Mouse (Mus musculus): ENCODE measurements around the gene Tlk1. TPM values are rescaled to one million over a fixed set of nuclear protein-coding genes. Genes with fewer than 3 reads are reported as not detected.
A peak's percentile ranks its signal among the peaks of the same experiment; 100 is the strongest.

The Tlk1 gene
- 26.0 and 26.7 TPM in 2 replicates for polyA plus RNA-seq (2015; fragmentation: Nextera tagmentation; extraction: Ambion mirVana)

GRCm38 (mm10) chr2:70825371-70826051, at the start of gene Tlk1:
Gene Tlk1, minus strand, starts transcription at chr2:70825728.
- peak within 1 kb of the TSS; percentile 63 for H3K4me2 ChIP-seq (replicated peaks; ENCODE audit: low read depth)
- H3K27ac ChIP-seq (replicated peaks) = peak within 1 kb of the TSS; percentile 100
- DNase-seq (ENCODE audit: low spot score) = peak; percentile 91
- peak within 1 kb of the TSS; percentile 95 for H3K4me3 ChIP-seq (ENCODE audit: low read depth, low read length)
- no peaks in the 10 kb centered on the region; the same call in 1 of the 2 replicates for H3K4me1 ChIP-seq (replicated peaks; ENCODE audit: control insufficient read depth, insufficient read depth)
- under 1% methylated on average over 41 of the region's 118 CpGs for WGBS
- H3K27me3 ChIP-seq (ENCODE audit: control insufficient read depth, insufficient read depth, low read length) = no peaks in the 10 kb centered on the region
- no peak for TF ChIP-seq EP300 (optimal IDR thresholded peaks at IDR 0.05)
- no peak for TF ChIP-seq CTCF (IDR thresholded peaks at IDR 0.05; ENCODE audit: low read depth)
- no peaks in the 10 kb centered on the region for H3K9me3 ChIP-seq (ENCODE audit: control insufficient read depth, low read length)
- H3K36me3 ChIP-seq (ENCODE audit: control insufficient read depth, insufficient read depth, low read length) = no peaks in the 10 kb centered on the region
- peak; percentile 91 for ATAC-seq (ENCODE audit: low FRiP score, low TSS enrichment)
- H3K9ac ChIP-seq (ENCODE audit: low read length) = peak within 1 kb of the TSS; percentile 97

- no peak overlapping the region for H3K4me2 ChIP-seq (replicated peaks; ENCODE audit: low read depth)
- H3K4me3 ChIP-seq (ENCODE audit: low read depth, low read length) = no peak overlapping the region
- 68% methylated on average over 4 of the region's 4 CpGs for WGBS
- H3K27me3 ChIP-seq (ENCODE audit: control insufficient read depth, insufficient read depth, low read length) = no peaks in the 10 kb centered on the region
- H3K4me1 ChIP-seq (replicated peaks; ENCODE audit: control insufficient read depth, insufficient read depth) = no peaks in the 10 kb centered on the region
- TF ChIP-seq CTCF (IDR thresholded peaks at IDR 0.05; ENCODE audit: low read depth) (no peak), EP300 (optimal IDR thresholded peaks at IDR 0.05) (no peak)
- ATAC-seq (ENCODE audit: low FRiP score, low TSS enrichment) (no peak), DNase-seq (ENCODE audit: low spot score) (no peak)
- H3K27ac ChIP-seq (replicated peaks) = no peak overlapping the region
- no peaks in the 10 kb centered on the region for H3K9me3 ChIP-seq (ENCODE audit: control insufficient read depth, low read length)
- H3K36me3 ChIP-seq (ENCODE audit: control insufficient read depth, insufficient read depth, low read length) = no peaks in the 10 kb centered on the region
- H3K9ac ChIP-seq (ENCODE audit: low read length) = no peak overlapping the region
Observed at GRCm38 (mm10) chr2:70875129-70875528, 49.6 kb upstream of the Tlk1 start.

GRCm38 (mm10) chr2:70873168-70873567, 47.6 kb upstream of the Tlk1 start:
- H3K36me3 ChIP-seq (ENCODE audit: control insufficient read depth, insufficient read depth, low read length) = no peaks in the 10 kb centered on the region
- TF ChIP-seq EP300 (optimal IDR thresholded peaks at IDR 0.05) (no peak), CTCF (IDR thresholded peaks at IDR 0.05; ENCODE audit: low read depth) (no peak)
- ATAC-seq (ENCODE audit: low FRiP score, low TSS enrichment) = no peak
- H3K27ac ChIP-seq (replicated peaks) = no peak overlapping the region
- DNase-seq (ENCODE audit: low spot score) = no peak
- H3K4me1 ChIP-seq (replicated peaks; ENCODE audit: control insufficient read depth, insufficient read depth) = no peaks in the 10 kb centered on the region
- no peak overlapping the region for H3K4me2 ChIP-seq (replicated peaks; ENCODE audit: low read depth)
- no peaks in the 10 kb centered on the region for H3K9me3 ChIP-seq (ENCODE audit: control insufficient read depth, low read length)
- H3K27me3 ChIP-seq (ENCODE audit: control insufficient read depth, insufficient read depth, low read length) = no peaks in the 10 kb centered on the region
- WGBS = 69% methylated on average over 5 of the region's 5 CpGs
- H3K9ac ChIP-seq (ENCODE audit: low read length) = no peak overlapping the region
- no peak overlapping the region for H3K4me3 ChIP-seq (ENCODE audit: low read depth, low read length)

- no peak overlapping the region for H3K4me3 ChIP-seq (ENCODE audit: low read depth, low read length)
- H3K4me1 ChIP-seq (replicated peaks; ENCODE audit: control insufficient read depth, insufficient read depth) = no peaks in the 10 kb centered on the region
- no peak overlapping the region for H3K27ac ChIP-seq (replicated peaks)
- no peak for ATAC-seq (ENCODE audit: low FRiP score, low TSS enrichment)
- no peaks in the 10 kb centered on the region for H3K36me3 ChIP-seq (ENCODE audit: control insufficient read depth, insufficient read depth, low read length)
- H3K4me2 ChIP-seq (replicated peaks; ENCODE audit: low read depth) = no peak overlapping the region
- TF ChIP-seq EP300 (optimal IDR thresholded peaks at IDR 0.05) (no peak), CTCF (IDR thresholded peaks at IDR 0.05; ENCODE audit: low read depth) (no peak)
- DNase-seq (ENCODE audit: low spot score) = no peak
- H3K9me3 ChIP-seq (ENCODE audit: control insufficient read depth, low read length) = no peaks in the 10 kb centered on the region
- WGBS = 63% methylated on average over 8 of the region's 8 CpGs
- no peak overlapping the region for H3K9ac ChIP-seq (ENCODE audit: low read length)
- no peaks in the 10 kb centered on the region for H3K27me3 ChIP-seq (ENCODE audit: control insufficient read depth, insufficient read depth, low read length)
Observed at GRCm38 (mm10) chr2:70871466-70872022, 46.0 kb upstream of the Tlk1 start.

GRCm38 (mm10) chr2:70870819-70871218, 45.3 kb upstream of the Tlk1 start:
- no peak for ATAC-seq (ENCODE audit: low FRiP score, low TSS enrichment)

GRCm38 (mm10) chr2:70869116-70869515, 43.6 kb upstream of the Tlk1 start:
- Histone ChIP-seq H3K4me1 (replicated peaks; ENCODE audit: control insufficient read depth, insufficient read depth) (no peaks in the 10 kb centered on the region), H3K4me2 (replicated peaks; ENCODE audit: low read depth) (no peak overlapping the region), H3K9me3 (ENCODE audit: control insufficient read depth, low read length) (no peaks in the 10 kb centered on the region), H3K4me3 (ENCODE audit: low read depth, low read length) (no peak overlapping the region), H3K27ac (replicated peaks) (no peak overlapping the region), H3K36me3 (ENCODE audit: control insufficient read depth, insufficient read depth, low read length) (no peaks in the 10 kb centered on the region), H3K27me3 (ENCODE audit: control insufficient read depth, insufficient read depth, low read length) (no peaks in the 10 kb centered on the region), H3K9ac (ENCODE audit: low read length) (no peak overlapping the region)
- TF ChIP-seq EP300 (optimal IDR thresholded peaks at IDR 0.05) = no peak
- no peak for TF ChIP-seq CTCF (IDR thresholded peaks at IDR 0.05; ENCODE audit: low read depth)
- ATAC-seq (ENCODE audit: low FRiP score, low TSS enrichment) (no peak), DNase-seq (ENCODE audit: low spot score) (no peak)
- WGBS = 85% methylated on average over 3 of the region's 3 CpGs

More at GRCm38 (mm10) chr2:70870819-70871218, 45.3 kb upstream of the Tlk1 start:
- Histone ChIP-seq H3K27ac (replicated peaks) (no peak overlapping the region), H3K4me2 (replicated peaks; ENCODE audit: low read depth) (no peak overlapping the region), H3K9ac (ENCODE audit: low read length) (no peak overlapping the region), H3K4me3 (ENCODE audit: low read depth, low read length) (no peak overlapping the region), H3K36me3 (ENCODE audit: control insufficient read depth, insufficient read depth, low read length) (no peaks in the 10 kb centered on the region), H3K27me3 (ENCODE audit: control insufficient read depth, insufficient read depth, low read length) (no peaks in the 10 kb centered on the region), H3K4me1 (replicated peaks; ENCODE audit: control insufficient read depth, insufficient read depth) (no peaks in the 10 kb centered on the region), H3K9me3 (ENCODE audit: control insufficient read depth, low read length) (no peaks in the 10 kb centered on the region)
- TF ChIP-seq CTCF (IDR thresholded peaks at IDR 0.05; ENCODE audit: low read depth) (no peak), EP300 (optimal IDR thresholded peaks at IDR 0.05) (no peak)
- 44% methylated on average over 6 of the region's 6 CpGs for WGBS
- DNase-seq (ENCODE audit: low spot score) = no peak
